Comparison of ENCODE assay signal across 8 mouse cellular contexts in the genomic region with DNA sequence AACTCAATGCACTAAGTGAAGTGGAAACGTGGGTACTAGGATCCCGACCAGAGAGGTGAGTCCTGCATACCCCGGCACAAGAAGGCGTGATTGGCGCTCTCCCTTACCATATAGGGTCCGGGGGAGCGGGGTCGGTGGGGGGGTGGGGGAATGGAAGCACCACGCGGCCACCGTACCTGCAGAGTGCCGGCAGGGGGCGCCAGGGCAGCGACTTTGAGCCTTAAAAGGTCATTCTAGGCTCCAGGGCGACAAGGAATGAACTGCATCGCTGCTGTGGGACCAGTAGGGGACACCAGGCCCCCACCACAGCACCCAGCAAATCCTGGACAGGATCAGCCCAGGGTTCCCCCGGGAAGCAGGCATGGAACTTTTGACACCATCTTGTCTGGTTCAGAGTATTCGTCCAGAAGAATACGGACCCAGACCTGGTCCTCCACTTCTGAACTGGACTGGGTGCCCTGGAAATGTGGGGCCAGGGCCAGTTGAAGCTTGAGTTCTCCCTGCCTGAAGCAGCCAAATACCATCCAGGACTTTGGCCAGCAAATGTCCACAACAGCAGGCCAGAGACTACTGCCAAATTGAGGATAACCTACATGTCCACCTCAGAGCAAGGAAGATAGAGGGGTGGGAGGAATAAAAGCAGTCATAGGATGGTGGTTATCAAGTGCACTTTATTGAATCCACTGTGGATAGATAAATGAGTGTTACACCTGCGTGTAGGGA. TPM values are rescaled to one million over a fixed set of nuclear protein-coding genes. Genes with fewer than 3 reads are reported as not detected.
DNase-seq lines count a peak whose midpoint lies in the region; ATAC-seq lines count a peak whose summit lies in the region.

No protein-coding gene starts in this region.

- H3K4me3 ChIP-seq in forebrain, embryonic 16.5 days (replicated peaks; ENCODE audit: low read length) = no peak overlapping the region

- peak; percentile 73; the same call in 1 of the 2 replicates for ATAC-seq in forebrain, embryonic 16.5 days
- peak; percentile 65 to 72 for ATAC-seq in hematopoietic stem cell, adult 5-6 weeks (replicated peaks in 1 of 2; ENCODE audit: insufficient read depth in 1 of 2, low FRiP score in 2 of 2, low TSS enrichment in 1 of 2, low read depth in 1 of 2, poor library complexity in 2 of 2, severe bottlenecking in 2 of 2)

- 7% methylated on average over 20 of the region's 20 CpGs for WGBS in forebrain, embryonic 16.5 days

- no peak overlapping the region for H3K9ac ChIP-seq in forebrain, embryonic 16.5 days (replicated peaks; ENCODE audit: low read depth, low read length)

- DNase-seq in MEL-GATA-1-ER (ENCODE audit: extremely low read depth, low read depth) = peak; percentile 62
- peak; percentile 47 for DNase-seq in cerebellum, adult 11-12 months
- peak; percentile 37 to 50 for DNase-seq in layer of hippocampus, postnatal 14 days (ENCODE audit: low spot score in 2 of 2)
- DNase-seq in lung, postnatal 14 days = peak; percentile 93
- peak; percentile 85 for DNase-seq in retina, embryonic 14.5 days (ENCODE audit: low spot score)
- peak; percentile 67 to 74 for DNase-seq in thymus, postnatal 36 days

- no peaks in the 10 kb centered on the region for H3K9me3 ChIP-seq in forebrain, embryonic 16.5 days (ENCODE audit: control insufficient read depth, low read length)

- no peak overlapping the region for H3K27ac ChIP-seq in forebrain, embryonic 16.5 days (ENCODE audit: low read length)

- no peak overlapping the region for H3K4me2 ChIP-seq in forebrain, embryonic 16.5 days (ENCODE audit: low read length)

- H3K27me3 ChIP-seq in forebrain, embryonic 16.5 days (replicated peaks; ENCODE audit: control insufficient read depth, insufficient read depth, low read length) = no peaks in the 10 kb centered on the region

- H3K4me1 ChIP-seq in forebrain, embryonic 16.5 days (replicated peaks; ENCODE audit: control insufficient read depth, insufficient read depth, low read length) = peaks cover 3% of the 10 kb centered on the region; the same call in 1 of the 2 replicates

- no peaks in the 10 kb centered on the region for H3K36me3 ChIP-seq in forebrain, embryonic 16.5 days (ENCODE audit: control insufficient read depth, insufficient read depth)

RNA-seq across cellular contexts. Expression of gene Ifitm3, which starts 1.5 kb away (rescaled TPM):
- polyA plus RNA-seq in forebrain, embryonic 16.5 days (2015; fragmentation: Nextera tagmentation; extraction: Ambion mirVana) = 21.0 and 26.1 TPM in 2 replicates
- total RNA-seq in hematopoietic stem cell, adult 5-6 weeks (2017) = 143 and 341 TPM in 2 replicates
- 10 to 100 TPM in 1 of 2 experiments, 1 to 10 TPM in 1; 6.9 to 13.0 TPM for total RNA-seq in layer of hippocampus, postnatal 14 days (2021)

RNA-seq across cellular contexts. Expression of gene Ifitm6, which starts 8.6 kb away (rescaled TPM):
- 0.40 and 0.57 TPM in 2 replicates for polyA plus RNA-seq in forebrain, embryonic 16.5 days (2015; fragmentation: Nextera tagmentation; extraction: Ambion mirVana)
- 68.4 and 203 TPM in 2 replicates for total RNA-seq in hematopoietic stem cell, adult 5-6 weeks (2017)
- total RNA-seq in layer of hippocampus, postnatal 14 days (2021) = not detected

RNA-seq across cellular contexts. Expression of gene Gm17387, which starts 19.8 kb away (rescaled TPM):
- polyA plus RNA-seq in forebrain, embryonic 16.5 days (2015; fragmentation: Nextera tagmentation; extraction: Ambion mirVana) = not detected in 2 replicates
- not detected in 2 replicates for total RNA-seq in hematopoietic stem cell, adult 5-6 weeks (2017)
- total RNA-seq in layer of hippocampus, postnatal 14 days (2021) = not detected

RNA-seq across cellular contexts. Expression of gene Ifitm1, which starts 42.1 kb away (rescaled TPM):
- polyA plus RNA-seq in forebrain, embryonic 16.5 days (2015; fragmentation: Nextera tagmentation; extraction: Ambion mirVana) = 9.0 and 11.2 TPM in 2 replicates
- total RNA-seq in hematopoietic stem cell, adult 5-6 weeks (2017) = 250 and 359 TPM in 2 replicates
- 1 to 10 TPM; 3.3 to 6.3 TPM for total RNA-seq in layer of hippocampus, postnatal 14 days (2021)

RNA-seq across cellular contexts. Expression of gene B4galnt4, which starts 51.8 kb away (rescaled TPM):
- 45.4 and 53.0 TPM in 2 replicates for polyA plus RNA-seq in forebrain, embryonic 16.5 days (2015; fragmentation: Nextera tagmentation; extraction: Ambion mirVana)
- 4.1 and 6.6 TPM in 2 replicates for total RNA-seq in hematopoietic stem cell, adult 5-6 weeks (2017)
- 10 to 100 TPM; 90.0 to 97.9 TPM for total RNA-seq in layer of hippocampus, postnatal 14 days (2021)

Comparison
In these comparisons a context has a peak if more than half of its experiments do, and no peak if none do; other contexts are left out.
1. RNA of gene Ifitm3, which starts 1.5 kb away (total RNA-seq): 143 to 341 TPM in hematopoietic stem cell, adult 5-6 weeks; 6.9 to 13.0 TPM in layer of hippocampus, postnatal 14 days; every median in the first group is over 10 times any median in the second.
2. RNA of gene Ifitm6, which starts 8.6 kb away (total RNA-seq): 68.4 to 203 TPM in hematopoietic stem cell, adult 5-6 weeks; not detected in layer of hippocampus, postnatal 14 days; every median in the first group is over 10 times any median in the second.
3. Peak in every context shown above with its lines, with median percentiles within 50 percentile points of each other: DNase-seq.